Mouse (Mus musculus) ES-Bruce4 (cell line): ENCODE data around the gene Cldn20. TPM values are rescaled to one million over a fixed set of nuclear protein-coding genes. Genes with fewer than 3 reads are reported as not detected.
A peak's percentile ranks its signal among the peaks of the same experiment; 100 is the strongest.

ENCODE experiments used
- H3K27ac ChIP-seq: 2 replicates; pipeline ENCODE4 v1.5.1; 2012; ENCODE audit warnings: low read length, inconsistent platforms; ENCODE audit not compliant: insufficient read depth
- H3K27me3 ChIP-seq: 2 replicates; pipeline ENCODE4 v1.6.1; 2012; ENCODE audit warnings: mild to moderate bottlenecking, low read length, inconsistent platforms; ENCODE audit not compliant: control insufficient read depth, poor library complexity, insufficient read depth, severe bottlenecking
- H3K36me3 ChIP-seq: 2 replicates; pipeline ENCODE4 v1.6.1; 2012; ENCODE audit warnings: inconsistent platforms, mild to moderate bottlenecking, low read length, moderate library complexity; ENCODE audit not compliant: control insufficient read depth, poor library complexity, insufficient read depth, severe bottlenecking
- H3K4me1 ChIP-seq: one replicate; pipeline ENCODE4 v1.8.1; 2011; ENCODE audit warnings: low read length; ENCODE audit not compliant: control insufficient read depth, insufficient read depth
- H3K4me3 ChIP-seq: 2 replicates; pipeline ENCODE4 v1.5.1; 2011; ENCODE audit warnings: low read depth, mild to moderate bottlenecking, low read length
- H3K9ac ChIP-seq: 2 replicates; pipeline ENCODE4 v1.6.1; 2012; ENCODE audit warnings: low read depth, mild to moderate bottlenecking, inconsistent platforms; ENCODE audit not compliant: poor library complexity, severe bottlenecking
- H3K9me3 ChIP-seq: replicated peaks from 2 replicates; pipeline ENCODE4 v1.6.1; 2012; ENCODE audit warnings: mild to moderate bottlenecking, low read length, inconsistent platforms; ENCODE audit not compliant: control insufficient read depth, poor library complexity, insufficient read depth, severe bottlenecking
- CTCF ChIP-seq: IDR thresholded peaks from one replicate; pipeline ENCODE4 v1.8.1; 2011; ENCODE audit warnings: low read depth, low read length
- EP300 ChIP-seq: IDR thresholded peaks from 2 replicates; pipeline ENCODE4 v1.6.1; 2011; ENCODE audit warnings: low read depth, low read length; ENCODE audit not compliant: insufficient read depth
- POLR2A ChIP-seq: IDR thresholded peaks from one replicate; pipeline ENCODE4 v1.8.1; 2011; ENCODE audit warnings: low read length; ENCODE audit not compliant: insufficient read depth
- polyA plus RNA-seq: library from polyadenylated mRNA; stranded (reverse); fragments of >200 nt; gene quantifications from 2 replicates; pipeline ENCODE4 v1.2.4, GENCODE M21; 2011; ENCODE audit warnings: low read depth; ENCODE audit not compliant: missing spikeins, insufficient read depth, insufficient read length

The Cldn20 gene
- polyA plus RNA-seq, 1 experiment, result not detected

GRCm38 (mm10) chr17:3499468-3499867 lies 32.9 kb upstream of the Cldn20 start:
- no peaks in the 10 kb centered on the region for H3K9me3 ChIP-seq
- no peak for TF ChIP-seq POLR2A
- TF ChIP-seq EP300, result no peak
- no peak for TF ChIP-seq CTCF
- H3K9ac ChIP-seq, result no peak overlapping the region
- H3K27me3 ChIP-seq, result no peaks in the 10 kb centered on the region
- no peak overlapping the region for H3K27ac ChIP-seq
- peaks cover under 1% of the 10 kb centered on the region for H3K4me1 ChIP-seq
- H3K4me3 ChIP-seq, result no peak overlapping the region
- H3K36me3 ChIP-seq, result no peaks in the 10 kb centered on the region

DNA sequence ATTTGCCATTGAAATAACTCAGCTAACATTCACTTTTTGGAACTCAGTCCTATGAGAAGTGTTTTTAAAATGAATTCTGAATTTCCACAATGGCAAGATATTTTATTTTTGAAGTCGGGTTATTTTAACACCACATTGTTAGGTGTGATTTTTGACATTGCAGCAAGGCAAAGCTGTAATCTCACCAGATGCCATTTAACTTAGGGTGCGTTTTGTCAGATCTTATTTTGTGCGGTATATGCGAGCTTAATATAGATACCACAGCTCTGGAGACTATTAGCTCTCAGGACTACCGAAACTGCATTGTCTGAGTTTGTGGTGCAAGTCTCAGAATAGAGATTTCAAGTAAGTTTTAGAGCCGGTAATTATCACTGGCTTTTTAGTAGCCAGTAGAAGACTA lies 32.3 kb upstream of the Cldn20 start:
- H3K9me3 ChIP-seq, result no peaks in the 10 kb centered on the region
- H3K9ac ChIP-seq, result no peak overlapping the region
- no peak overlapping the region for H3K27ac ChIP-seq
- no peaks in the 10 kb centered on the region for H3K27me3 ChIP-seq
- H3K4me1 ChIP-seq, result peaks cover 5% of the 10 kb centered on the region
- H3K4me3 ChIP-seq, result no peak overlapping the region
- no peaks in the 10 kb centered on the region for H3K36me3 ChIP-seq
- no peak for TF ChIP-seq EP300
- TF ChIP-seq POLR2A, result no peak
- TF ChIP-seq CTCF, result no peak

- Histone ChIP-seq H3K9ac (no peak overlapping the region), H3K27me3 (no peaks in the 10 kb centered on the region), H3K36me3 (no peaks in the 10 kb centered on the region), H3K27ac (no peak overlapping the region), H3K4me1 (peaks cover 5% of the 10 kb centered on the region), H3K9me3 (no peaks in the 10 kb centered on the region), H3K4me3 (no peak overlapping the region)
- TF ChIP-seq CTCF (no peak), POLR2A (no peak), EP300 (no peak)
Observed at GRCm38 (mm10) chr17:3500936-3501335, 31.4 kb upstream of the Cldn20 start.

DNA sequence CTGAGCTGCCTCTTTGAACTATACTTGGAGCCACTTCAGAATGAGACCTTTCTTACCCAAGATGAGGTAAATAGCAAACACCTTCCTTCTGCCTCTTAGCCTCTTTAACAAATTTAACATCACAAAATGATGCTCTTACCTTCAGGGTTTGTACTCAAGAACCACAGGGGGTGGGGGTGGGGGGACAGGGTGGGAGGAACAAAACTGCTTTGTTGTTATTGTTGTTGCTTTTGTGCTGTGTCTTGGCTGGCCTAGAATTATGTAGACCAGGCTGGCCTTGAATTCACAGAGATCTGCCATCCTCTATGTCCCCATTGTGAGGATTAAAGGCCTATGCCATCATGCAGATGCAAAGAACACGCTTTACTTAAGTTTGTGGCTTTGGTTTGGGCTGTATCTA lies 26.6 kb upstream of the Cldn20 start:
- H3K9ac ChIP-seq, result no peak overlapping the region
- TF ChIP-seq EP300, result no peak
- TF ChIP-seq CTCF, result no peak
- peaks cover 9% of the 10 kb centered on the region for H3K4me1 ChIP-seq
- no peaks in the 10 kb centered on the region; the same call in 1 of the 2 replicates for H3K9me3 ChIP-seq
- no peaks in the 10 kb centered on the region for H3K27me3 ChIP-seq
- H3K27ac ChIP-seq, result peak overlapping the region; percentile 78
- H3K36me3 ChIP-seq, result no peaks in the 10 kb centered on the region
- H3K4me3 ChIP-seq, result no peak overlapping the region

DNA sequence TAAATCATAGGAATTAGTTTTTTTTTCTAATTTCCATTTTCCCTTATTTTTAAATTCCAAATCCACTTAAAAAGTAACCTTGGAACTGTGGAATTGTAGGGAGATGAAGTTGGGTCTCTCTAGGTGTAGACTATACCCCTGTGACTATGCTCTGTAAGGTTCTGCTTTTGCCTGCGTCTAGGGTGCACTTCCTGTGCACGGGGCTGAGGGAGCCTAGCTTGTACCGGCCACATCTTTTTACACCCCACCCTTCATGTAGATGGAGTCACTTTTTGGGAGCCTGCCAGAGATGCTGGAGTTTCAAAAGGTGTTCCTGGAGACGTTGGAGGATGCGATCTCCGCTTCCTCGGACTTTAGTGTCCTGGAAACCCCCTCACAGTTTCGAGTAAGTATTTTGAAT lies 25.8 kb upstream of the Cldn20 start:
- H3K27me3 ChIP-seq, result no peaks in the 10 kb centered on the region
- peaks cover 9% of the 10 kb centered on the region for H3K4me1 ChIP-seq
- H3K36me3 ChIP-seq, result no peaks in the 10 kb centered on the region
- H3K9me3 ChIP-seq, result no peaks in the 10 kb centered on the region; the same call in 1 of the 2 replicates
- no peak overlapping the region for H3K4me3 ChIP-seq
- H3K9ac ChIP-seq, result no peak overlapping the region
- H3K27ac ChIP-seq, result no peak overlapping the region
- TF ChIP-seq CTCF, result no peak
- TF ChIP-seq EP300, result no peak
- no peak for TF ChIP-seq POLR2A

DNA sequence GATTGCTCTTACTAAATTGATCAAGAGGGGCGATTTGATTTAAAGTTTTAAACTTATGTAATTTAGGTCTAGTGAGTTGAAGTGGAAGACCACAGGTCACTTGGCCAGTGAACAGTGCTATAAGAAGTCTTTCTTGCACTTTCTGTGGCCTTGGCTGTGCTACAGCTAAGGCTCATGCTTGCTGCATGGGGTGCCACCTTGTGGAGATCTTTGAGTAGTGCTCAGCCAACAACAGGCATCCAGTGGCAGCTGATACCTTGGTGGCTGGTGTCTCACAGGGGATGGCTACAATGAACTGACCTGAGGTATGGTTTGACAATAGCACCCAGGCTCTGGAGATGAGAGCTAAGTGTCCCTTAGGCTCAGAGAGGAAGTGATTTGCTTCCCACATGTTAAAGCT lies 22.5 kb upstream of the Cldn20 start:
- Histone ChIP-seq H3K27me3 (no peaks in the 10 kb centered on the region), H3K36me3 (no peaks in the 10 kb centered on the region), H3K27ac (no peak overlapping the region), H3K9ac (no peak overlapping the region), H3K4me1 (peaks cover 5% of the 10 kb centered on the region), H3K9me3 (no peaks in the 10 kb centered on the region; the same call in 1 of the 2 replicates), H3K4me3 (no peak overlapping the region)
- TF ChIP-seq CTCF (peak; percentile 91), EP300 (no peak)

GRCm38 (mm10) chr17:3514316-3514715 lies 18.0 kb upstream of the Cldn20 start:
- H3K4me1 ChIP-seq, result peaks cover 1% of the 10 kb centered on the region
- H3K9me3 ChIP-seq, result no peaks in the 10 kb centered on the region
- no peaks in the 10 kb centered on the region; the same call in 1 of the 2 replicates for H3K36me3 ChIP-seq
- TF ChIP-seq EP300, result no peak
- TF ChIP-seq CTCF, result no peak
- no peak for TF ChIP-seq POLR2A
- H3K27me3 ChIP-seq, result no peaks in the 10 kb centered on the region
- no peak overlapping the region for H3K9ac ChIP-seq
- no peak overlapping the region for H3K27ac ChIP-seq
- H3K4me3 ChIP-seq, result no peak overlapping the region
